Mouse (Mus musculus): ENCODE data around the gene Lingo1.

Lingo1 gene

GRCm38 (mm10) chr9:56775161-56775934, 20.9 kb downstream of the Lingo1 start:
- no peak for DNase-seq

GRCm38 (mm10) chr9:56774231-56774630, 22.0 kb downstream of the Lingo1 start:
- peak; percentile 41 to 51 for DNase-seq

- DNase-seq, result no peak
Observed at GRCm38 (mm10) chr9:56773666-56774065, 22.6 kb downstream of the Lingo1 start.

- no peak for DNase-seq
Observed at GRCm38 (mm10) chr9:56767653-56768136, 28.6 kb downstream of the Lingo1 start.

GRCm38 (mm10) chr9:56766629-56767357, 29.5 kb downstream of the Lingo1 start:
- DNase-seq, result no peak

GRCm38 (mm10) chr9:56762106-56762562, 34.1 kb downstream of the Lingo1 start:
- no peak for DNase-seq

GRCm38 (mm10) chr9:56757791-56758190, 38.5 kb downstream of the Lingo1 start:
- DNase-seq, result no peak

GRCm38 (mm10) chr9:56755119-56755518, 41.1 kb downstream of the Lingo1 start:
- no peak for DNase-seq

GRCm38 (mm10) chr9:56753386-56753785, 42.9 kb downstream of the Lingo1 start:
- no peak for DNase-seq

- no peak for DNase-seq
Observed at GRCm38 (mm10) chr9:56748056-56748455, 48.2 kb downstream of the Lingo1 start.

- DNase-seq, result no peak
Observed at GRCm38 (mm10) chr9:56746926-56747294, 49.4 kb downstream of the Lingo1 start.

GRCm38 (mm10) chr9:56746195-56746925, 49.9 kb downstream of the Lingo1 start:
- no peak for DNase-seq

GRCm38 (mm10) chr9:56744369-56744768, 51.9 kb downstream of the Lingo1 start:
- DNase-seq, result no peak

GRCm38 (mm10) chr9:56739181-56739737, 57.0 kb downstream of the Lingo1 start:
- no peak for DNase-seq

GRCm38 (mm10) chr9:56738261-56739171, 57.8 kb downstream of the Lingo1 start:
- peak; percentile 22 to 38 for DNase-seq

- DNase-seq, result no peak
Observed at GRCm38 (mm10) chr9:56734398-56734797, 61.9 kb downstream of the Lingo1 start.

GRCm38 (mm10) chr9:56730997-56731396, 65.3 kb downstream of the Lingo1 start:
- no peak for DNase-seq

- no peak for DNase-seq
Observed at GRCm38 (mm10) chr9:56729145-56729544, 67.1 kb downstream of the Lingo1 start.

- DNase-seq, result no peak
Observed at GRCm38 (mm10) chr9:56727703-56728684, 68.3 kb downstream of the Lingo1 start.

- peak; percentile 33 to 41 for DNase-seq
Observed at GRCm38 (mm10) chr9:56725814-56726213, 70.5 kb downstream of the Lingo1 start.

Data from thymus, postnatal 36 days (tissue).